Mouse (Mus musculus) stomach, embryonic 15.5 days (tissue): ENCODE data around the gene H60b. TPM values are rescaled to one million over a fixed set of nuclear protein-coding genes. Genes with fewer than 3 reads are reported as not detected.
"Not testable (repeated sequence)": the region's sequence is repeated elsewhere in the genome, so short reads cannot be mapped to it uniquely, and the experiment has no call there.

Source experiments
- ATAC-seq: fragments of 200-750 bp; cut with Nextera tagmentation; 2 replicates; pipeline ENCODE4 v1.8.0; 2017; ENCODE audit warnings: low read depth, moderate number of reproducible peaks, moderate TSS enrichment; ENCODE audit not compliant: insufficient read depth, low FRiP score
- H3K27ac ChIP-seq: fragments of 300-500 bp; sonication (generic); 2 replicates; pipeline ENCODE4 v1.5.1; 2015; ENCODE audit warnings: mild to moderate bottlenecking, inconsistent platforms
- H3K27me3 ChIP-seq: fragments of 300-500 bp; sonication (generic); replicated peaks from 2 replicates; pipeline ENCODE4 v1.6.1; 2015; ENCODE audit warnings: inconsistent platforms
- H3K36me3 ChIP-seq: fragments of 300-500 bp; sonication (generic); 2 replicates; pipeline ENCODE4 v1.6.1; 2015; ENCODE audit warnings: inconsistent platforms
- H3K4me1 ChIP-seq: fragments of 300-500 bp; sonication (generic); 2 replicates; pipeline ENCODE4 v1.6.1; 2015; ENCODE audit warnings: inconsistent platforms
- H3K4me2 ChIP-seq: fragments of 300-500 bp; sonication (generic); 2 replicates; pipeline ENCODE4 v1.6.1; 2015; ENCODE audit warnings: mild to moderate bottlenecking, inconsistent platforms
- H3K4me3 ChIP-seq: fragments of 300-500 bp; sonication (generic); replicated peaks from 2 replicates; pipeline ENCODE4 v1.5.1; 2015; ENCODE audit warnings: inconsistent platforms
- H3K9ac ChIP-seq: fragments of 300-500 bp; sonication (generic); 2 replicates; pipeline ENCODE4 v1.6.1; 2015; ENCODE audit warnings: inconsistent platforms
- H3K9me3 ChIP-seq: fragments of 300-500 bp; sonication (generic); 2 replicates; pipeline ENCODE4 v1.6.1; 2016; ENCODE audit warnings: inconsistent platforms
- WGBS: fragments of 180-500 bp; shearing (Covaris S2); methylation state at CpG from one replicate; pipeline ENCODE4 v1.1.7; 2015; 5-methylcytosine and 5-hydroxymethylcytosine counted together
- polyA plus RNA-seq: library from polyadenylated mRNA; unstranded; fragments of >200 nt; fragmentation: Nextera tagmentation; extraction: Ambion mirVana; gene quantifications from 2 replicates; pipeline ENCODE4 v1.2.1, GENCODE M21; 2015

H60b gene
- polyA plus RNA-seq = 0.68 and 0.98 TPM in 2 replicates

DNA sequence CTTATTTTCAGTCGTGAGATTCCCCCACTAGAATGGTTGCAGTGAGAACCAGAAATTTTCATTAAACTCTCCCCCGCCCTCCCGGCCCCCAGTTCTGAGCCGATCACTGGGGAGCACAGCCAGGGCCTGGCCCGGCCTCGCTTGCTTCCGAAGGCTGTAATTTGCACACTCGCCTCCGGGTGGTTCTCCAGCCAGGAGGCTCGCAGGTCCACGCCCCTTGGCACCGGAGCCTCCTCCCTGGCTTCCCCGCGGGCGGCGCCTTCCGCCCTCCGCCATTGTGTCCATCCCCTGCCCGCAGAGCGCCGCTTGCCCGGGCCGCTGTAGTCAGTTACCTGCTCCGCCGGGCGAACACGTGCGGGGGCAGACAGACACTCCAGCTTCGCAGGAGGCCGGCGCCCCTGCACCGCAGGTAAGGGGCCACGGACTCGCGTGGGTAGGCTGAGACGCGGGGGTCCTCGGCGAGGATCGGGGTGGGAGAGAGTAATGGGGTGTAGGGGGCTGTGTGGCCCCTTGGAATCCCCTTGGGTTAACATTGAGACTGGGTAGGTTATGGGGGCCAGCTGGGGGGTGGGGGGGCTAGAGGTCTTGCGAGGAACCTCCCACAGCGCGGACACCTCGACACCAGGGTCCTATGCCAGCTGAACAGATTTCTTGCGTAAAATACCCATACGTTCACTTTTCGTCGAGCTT, at the start of gene H60b, which contains the start of gene Raet1e:
Gene H60b, plus strand, starts transcription at position 277 of the 690 bp plus-strand sequence.
Gene Raet1e, plus strand, starts transcription at position 260 of the 690 bp plus-strand sequence.
- ATAC-seq = peak; percentile 85
- WGBS = under 1% methylated on average over 44 of the region's 48 CpGs
- not testable (repeated sequence) for H3K9ac ChIP-seq, H3K9me3 ChIP-seq, H3K27ac ChIP-seq, H3K4me1 ChIP-seq, H3K36me3 ChIP-seq
- Histone ChIP-seq H3K27me3 (peaks cover 25% of the 10 kb centered on the region), H3K4me3 (peak within 1 kb of the TSS; percentile 43), H3K4me2 (peak within 1 kb of the TSS; percentile 62)

DNA sequence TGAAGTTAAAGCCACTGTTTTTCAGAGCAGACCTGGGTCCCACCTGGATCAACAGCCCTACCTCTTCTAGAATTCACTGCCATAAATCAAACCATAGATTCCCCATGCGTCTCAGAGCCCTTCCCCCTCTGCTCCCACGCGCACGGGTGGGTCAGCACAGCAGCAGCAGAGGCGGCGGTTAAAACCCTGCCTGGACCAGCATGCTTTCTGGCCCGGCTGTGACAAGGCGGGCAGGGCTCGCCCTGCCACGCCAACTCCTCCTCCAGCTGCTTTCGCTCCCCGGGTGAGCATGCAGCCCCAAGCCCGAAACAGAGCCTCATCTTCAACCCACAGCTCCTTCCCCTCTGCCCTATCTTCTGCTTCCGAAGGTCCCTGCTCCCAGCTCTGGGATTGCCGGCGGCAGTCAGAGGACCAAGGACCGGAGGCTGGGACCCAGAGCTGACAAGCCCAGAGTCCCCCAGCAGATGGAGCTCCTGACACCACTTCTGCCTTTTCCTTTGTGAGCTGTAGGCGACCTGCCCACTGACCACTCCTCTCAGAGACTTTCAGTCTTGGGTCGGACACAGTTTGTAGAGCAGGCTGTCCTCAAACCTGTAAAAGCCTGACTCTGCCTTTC, 17.6 kb upstream of the H60b start:
- Histone ChIP-seq H3K9ac (0 out of 2 replicates have a peak overlapping the region, but pooled peaks have one; percentile 23), H3K27ac (no peak overlapping the region), H3K4me1 (no peaks in the 10 kb centered on the region), H3K4me2 (peak overlapping the region; percentile 77), H3K36me3 (no peaks in the 10 kb centered on the region), H3K9me3 (no peaks in the 10 kb centered on the region), H3K27me3 (no peaks in the 10 kb centered on the region), H3K4me3 (peak overlapping the region; percentile 45)
- WGBS = under 1% methylated on average over 19 of the region's 19 CpGs
- ATAC-seq = peak; percentile 35; the same call in 1 of the 2 replicates

DNA sequence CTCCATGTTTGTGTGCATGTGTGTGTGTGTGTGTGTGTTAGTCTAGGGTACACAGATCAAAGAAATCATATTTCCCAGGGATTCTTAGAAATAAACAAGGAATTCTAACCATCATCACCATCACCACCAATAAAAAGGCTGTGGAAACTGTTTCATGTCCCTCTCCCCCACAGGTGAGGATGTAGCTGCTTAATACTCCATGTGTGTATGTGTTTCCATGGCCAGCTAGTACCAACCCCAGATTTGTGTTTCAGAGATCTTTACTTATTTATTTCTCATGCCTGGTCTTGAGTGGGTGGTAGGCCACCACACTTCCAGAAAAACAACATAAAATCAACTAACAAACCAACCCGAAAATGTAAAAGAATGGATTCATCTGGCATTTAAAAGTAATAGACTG, 16.2 kb upstream of the H60b start:
- not testable (repeated sequence) for H3K4me3 ChIP-seq, H3K27ac ChIP-seq, H3K9ac ChIP-seq, ATAC-seq, H3K27me3 ChIP-seq, H3K4me2 ChIP-seq, H3K4me1 ChIP-seq, H3K36me3 ChIP-seq, H3K9me3 ChIP-seq
- 86% methylated on average over 1 of the region's 1 CpGs for WGBS

DNA sequence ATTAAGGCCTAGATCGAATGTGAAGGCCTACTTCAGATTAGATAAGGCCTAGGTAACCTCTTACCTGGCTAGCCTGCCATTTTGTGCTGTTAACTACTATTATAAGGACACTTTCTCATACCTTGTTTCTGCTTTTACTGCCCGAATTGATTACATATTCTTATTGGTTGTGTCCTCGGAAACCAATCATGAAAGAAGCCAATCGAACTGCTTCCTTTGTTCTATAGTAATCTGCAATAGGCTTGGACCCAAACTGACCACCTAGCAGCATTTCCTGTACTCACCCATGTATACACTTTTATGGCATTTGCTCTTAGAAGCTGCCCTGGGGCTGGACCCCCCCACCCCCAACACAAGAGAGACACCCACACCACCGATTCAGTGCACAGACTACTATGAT, 15.5 kb upstream of the H60b start:
- no peaks in the 10 kb centered on the region for H3K27me3 ChIP-seq
- H3K36me3 ChIP-seq = no peaks in the 10 kb centered on the region
- H3K9ac ChIP-seq = no peak overlapping the region
- ATAC-seq = no peak
- H3K4me3 ChIP-seq = no peak overlapping the region
- no peaks in the 10 kb centered on the region for H3K9me3 ChIP-seq
- H3K4me2 ChIP-seq = no peak overlapping the region
- 69% methylated on average over 5 of the region's 5 CpGs for WGBS
- H3K4me1 ChIP-seq = no peaks in the 10 kb centered on the region
- no peak overlapping the region for H3K27ac ChIP-seq

DNA sequence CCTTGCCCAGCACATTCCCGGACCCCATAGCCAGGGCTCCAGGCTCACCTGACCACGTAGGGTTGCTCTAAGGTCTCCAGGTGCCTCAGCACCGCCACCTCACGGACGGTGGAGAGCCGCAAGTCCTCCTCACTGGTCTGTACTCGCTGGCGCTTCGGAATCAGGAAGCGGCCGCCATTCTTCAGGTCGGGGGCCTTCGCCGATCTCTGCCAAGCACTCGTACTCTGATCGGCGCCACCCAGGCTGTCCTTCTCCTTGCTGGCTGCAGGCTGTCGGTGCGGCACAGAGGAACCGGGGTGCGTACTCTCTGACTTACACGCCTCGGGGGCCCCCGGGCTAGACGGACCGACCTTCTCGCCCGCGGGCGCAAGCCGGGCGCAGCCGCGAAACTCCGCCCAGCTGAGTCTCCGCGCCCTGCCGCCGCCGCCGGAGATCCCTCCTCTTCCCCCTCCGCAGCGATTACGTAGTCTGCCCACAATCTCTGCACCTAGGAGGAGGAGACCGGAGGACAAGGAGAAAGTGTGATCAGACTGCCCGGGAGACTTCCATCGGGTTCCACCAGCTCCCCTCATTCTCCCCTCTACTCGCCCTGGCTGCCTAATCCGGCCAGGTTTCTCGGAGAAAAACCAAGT, 9.8 kb upstream of the H60b start:
- Histone ChIP-seq H3K27ac (peak overlapping the region; percentile 76), H3K4me1 (peaks cover 18% of the 10 kb centered on the region), H3K9me3 (no peaks in the 10 kb centered on the region), H3K4me3 (peak overlapping the region; percentile 66), H3K36me3 (no peaks in the 10 kb centered on the region), H3K4me2 (peak overlapping the region; percentile 75), H3K9ac (peak overlapping the region; percentile 69), H3K27me3 (peaks cover 14% of the 10 kb centered on the region)
- ATAC-seq = peak; percentile 93
- under 1% methylated on average over 48 of the region's 50 CpGs for WGBS

DNA sequence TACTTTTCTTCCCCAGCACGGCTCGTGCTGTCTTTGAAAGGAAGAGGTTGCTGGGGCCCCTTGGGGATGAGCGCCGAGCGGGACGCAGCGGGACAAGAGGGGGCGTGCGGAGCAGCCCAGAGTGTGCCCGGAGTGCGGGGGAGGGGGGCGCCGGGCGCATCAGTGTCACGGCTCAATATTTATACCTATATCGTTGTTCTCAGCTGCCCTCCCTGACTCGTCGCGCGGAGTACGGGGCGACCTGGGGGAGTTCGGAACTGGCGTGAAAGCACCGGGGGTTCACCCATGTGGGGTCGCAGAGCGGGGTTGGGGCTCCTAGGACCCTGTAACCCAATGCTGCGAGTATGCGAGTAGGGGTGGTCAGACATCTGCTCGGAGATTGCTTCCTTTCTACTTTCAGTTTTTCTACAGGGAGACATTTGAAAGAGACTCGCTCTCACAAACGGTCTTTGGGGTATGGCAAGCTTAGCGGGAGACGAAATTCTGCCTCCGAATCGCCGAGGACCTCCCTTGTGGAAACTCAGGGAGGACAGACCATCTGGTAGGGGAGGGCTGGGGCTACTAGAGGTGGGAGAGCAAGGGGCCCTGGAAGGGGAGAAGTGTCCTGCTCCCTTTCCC, 9.2 kb upstream of the H60b start, which contains the start of gene E030030I06Rik:
Gene E030030I06Rik, minus strand, starts transcription at position 198 of the 618 bp plus-strand sequence.
- WGBS = under 1% methylated on average over 37 of the region's 37 CpGs
- ATAC-seq = peak; percentile 44
- H3K4me3 ChIP-seq = peak within 1 kb of the TSS; percentile 66

DNA sequence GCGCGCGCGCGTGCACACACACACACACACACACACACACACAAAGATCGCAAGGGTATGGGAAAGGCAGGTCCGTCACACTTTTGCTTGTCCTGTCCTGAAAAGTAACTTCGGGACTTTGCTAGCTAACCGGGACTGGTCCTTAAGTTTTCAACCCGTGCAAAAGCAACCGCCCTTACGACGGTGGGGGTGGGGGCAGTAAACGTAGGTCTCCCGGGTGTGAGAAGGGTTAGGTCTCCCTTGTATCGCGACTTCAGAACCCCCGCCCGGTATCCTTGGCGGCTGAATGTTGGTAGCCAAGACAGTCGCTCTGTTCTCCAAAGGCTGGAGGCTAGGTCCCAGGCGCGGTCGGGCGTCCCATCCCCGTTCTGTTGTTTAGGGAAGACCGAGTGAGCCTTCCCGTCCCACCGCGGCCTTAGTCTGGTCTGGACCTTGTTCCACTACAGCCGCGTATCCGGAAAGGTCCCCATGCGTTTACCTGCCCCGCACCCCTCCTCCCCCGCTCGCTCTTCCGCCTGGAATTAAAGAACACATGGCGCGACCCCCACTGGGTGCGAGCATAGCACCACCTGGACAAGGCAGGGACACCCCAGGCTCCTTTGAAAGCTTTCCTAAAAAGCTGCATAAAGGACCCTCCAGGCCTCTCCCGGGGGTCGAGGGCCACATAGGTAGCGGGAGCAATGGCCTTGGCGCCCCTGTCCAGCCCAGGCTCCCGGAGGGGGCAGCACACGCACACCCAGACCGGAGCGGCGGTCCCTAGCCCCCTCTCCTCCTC, 8.5 kb upstream of the H60b start:
- H3K4me2 ChIP-seq = peak overlapping the region; percentile 75
- H3K4me1 ChIP-seq = peaks cover 18% of the 10 kb centered on the region
- no peak for ATAC-seq
- H3K9me3 ChIP-seq = no peaks in the 10 kb centered on the region
- H3K36me3 ChIP-seq = no peaks in the 10 kb centered on the region
- H3K27me3 ChIP-seq = peaks cover 14% of the 10 kb centered on the region
- 1% methylated on average over 50 of the region's 50 CpGs for WGBS
- H3K27ac ChIP-seq = no peak overlapping the region
- peak overlapping the region; percentile 66 for H3K4me3 ChIP-seq
- no peak overlapping the region for H3K9ac ChIP-seq

More for the DNA sequence above, 9.2 kb upstream of the H60b start, which contains the start of gene E030030I06Rik:
- Histone ChIP-seq H3K4me1 (peaks cover 18% of the 10 kb centered on the region), H3K4me2 (peak within 1 kb of the TSS; percentile 75), H3K36me3 (no peaks in the 10 kb centered on the region), H3K27ac (peak within 1 kb of the TSS; percentile 76), H3K9ac (peak within 1 kb of the TSS; percentile 69), H3K27me3 (peaks cover 14% of the 10 kb centered on the region), H3K9me3 (no peaks in the 10 kb centered on the region)

DNA sequence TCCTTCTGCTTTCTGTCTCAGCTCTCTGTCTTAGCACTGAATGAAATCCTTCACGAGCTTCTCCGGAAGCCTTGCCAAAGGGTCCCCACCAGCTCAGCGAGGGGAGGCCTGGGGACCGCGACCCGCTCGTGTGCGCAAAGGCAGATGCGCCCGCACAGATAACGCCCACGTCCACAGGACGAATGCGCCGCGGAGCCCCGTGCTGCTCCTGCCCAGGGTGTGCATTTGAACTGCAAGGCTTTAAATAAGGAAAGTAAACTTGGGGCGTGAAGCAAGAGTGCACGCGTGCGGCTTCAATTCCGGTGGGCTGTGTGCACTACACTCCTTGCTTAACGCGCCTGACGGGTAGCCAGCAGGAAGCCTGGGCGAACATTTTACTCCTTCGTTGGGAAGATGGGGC, 7.8 kb upstream of the H60b start:
- no peaks in the 10 kb centered on the region for H3K9me3 ChIP-seq
- no peak overlapping the region for H3K27ac ChIP-seq
- no peak overlapping the region for H3K9ac ChIP-seq
- H3K4me1 ChIP-seq = peaks cover 18% of the 10 kb centered on the region
- ATAC-seq = no peak
- under 1% methylated on average over 27 of the region's 27 CpGs for WGBS
- peak overlapping the region; percentile 66 for H3K4me3 ChIP-seq
- H3K27me3 ChIP-seq = peaks cover 17% of the 10 kb centered on the region
- H3K36me3 ChIP-seq = no peaks in the 10 kb centered on the region
- H3K4me2 ChIP-seq = peak overlapping the region; percentile 75

DNA sequence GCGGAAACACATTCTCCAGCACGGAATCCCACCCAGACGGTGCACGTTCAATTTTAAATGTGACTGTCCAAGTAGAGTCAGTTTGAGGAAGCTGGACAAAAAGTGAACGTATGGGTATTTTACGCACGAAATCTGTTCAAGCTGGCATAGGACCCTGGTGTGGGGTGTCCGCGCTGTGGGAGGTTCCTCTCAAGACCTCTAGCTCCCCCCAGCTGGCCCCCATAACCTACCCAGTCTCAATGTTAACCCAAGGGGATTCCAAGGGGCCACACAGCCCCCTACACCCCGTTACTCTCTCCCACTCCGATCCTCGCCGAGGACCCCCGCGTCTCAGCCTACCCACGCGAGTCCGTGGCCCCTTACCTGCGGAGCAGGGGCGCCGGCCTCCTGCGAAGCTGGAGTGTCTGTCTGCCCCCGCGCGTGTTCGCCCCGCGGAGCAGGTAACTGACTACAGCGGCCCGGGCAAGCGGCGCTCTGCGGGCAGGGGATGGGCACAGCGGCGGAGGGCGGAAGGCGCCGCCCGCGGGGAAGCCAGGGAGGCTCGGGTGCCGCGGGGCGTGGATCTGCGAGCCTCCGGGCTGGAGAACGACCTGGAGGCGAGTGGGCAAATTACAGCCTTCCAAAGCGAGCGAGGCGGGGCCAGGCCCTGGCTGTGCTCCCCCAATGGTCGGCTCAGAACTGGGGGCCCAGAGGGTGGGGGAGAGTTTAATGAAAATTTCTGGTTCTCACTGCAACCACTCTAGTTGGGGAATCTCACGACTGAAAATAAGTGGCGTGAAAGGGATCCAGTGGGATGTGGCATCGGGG, 7.1 kb upstream of the H60b start:
- peak overlapping the region; percentile 24 for H3K4me3 ChIP-seq
- H3K36me3 ChIP-seq, H3K9ac ChIP-seq, ATAC-seq, H3K27ac ChIP-seq, H3K9me3 ChIP-seq: not testable (repeated sequence)
- H3K4me2 ChIP-seq = peak overlapping the region; percentile 75
- peaks cover 24% of the 10 kb centered on the region for H3K27me3 ChIP-seq
- H3K4me1 ChIP-seq = peaks cover 18% of the 10 kb centered on the region
- whole genome bisulfite sequencing = 2% methylated on average over 55 of the region's 55 CpGs

DNA sequence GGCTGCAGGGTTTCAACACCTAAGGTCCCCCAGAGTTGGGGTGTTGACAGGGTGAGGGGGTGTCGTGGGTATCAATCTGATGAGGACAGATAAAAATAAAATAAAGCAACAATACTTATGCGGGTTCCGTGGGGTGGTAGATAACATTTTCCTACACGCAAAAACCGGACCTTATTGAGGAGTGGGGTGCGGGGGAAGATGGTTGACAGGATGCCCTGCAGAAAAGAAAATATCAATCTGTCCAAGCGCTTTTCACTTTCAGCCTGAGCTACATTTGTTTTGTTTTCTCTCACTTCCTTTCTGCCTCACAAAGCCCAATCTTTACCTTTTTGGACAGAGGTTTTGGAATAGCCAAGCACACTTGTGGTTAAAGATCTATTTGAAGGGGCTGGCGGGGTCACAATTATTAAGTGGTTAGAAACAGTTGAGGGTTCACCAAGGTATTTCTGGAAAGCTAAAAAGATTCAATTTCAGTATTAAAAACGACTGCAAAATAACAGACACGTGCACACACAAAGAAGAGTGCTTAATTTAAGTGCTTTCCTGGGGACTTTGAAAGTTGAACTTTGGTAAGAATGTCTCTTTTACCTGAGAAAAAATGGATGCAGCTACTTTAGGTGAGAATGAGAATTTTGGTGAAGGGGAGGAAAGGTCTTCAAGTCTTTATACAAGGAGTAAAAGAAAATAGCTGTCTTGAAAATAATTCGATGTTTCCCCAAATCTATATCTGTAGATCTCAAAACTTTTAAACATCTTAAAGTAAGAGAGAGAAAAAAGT, 6.3 kb upstream of the H60b start:
- H3K4me2 ChIP-seq, ATAC-seq, H3K27ac ChIP-seq, H3K9ac ChIP-seq, H3K36me3 ChIP-seq, H3K4me3 ChIP-seq, H3K9me3 ChIP-seq: not testable (repeated sequence)
- Histone ChIP-seq H3K4me1 (peaks cover 18% of the 10 kb centered on the region), H3K27me3 (peaks cover 32% of the 10 kb centered on the region)
- WGBS = 4% methylated on average over 11 of the region's 11 CpGs
